Mouse (Mus musculus) cortical plate, adult 2 months (tissue): ENCODE measurements around the gene Filip1l.

Experiments used
- CTCF ChIP-seq: fragments of 200-500 bp; IDR thresholded peaks from 2 replicates; pipeline ENCODE4 v1.5.1; 2011; ENCODE audit warnings: mild to moderate bottlenecking, control low read depth, low read length; ENCODE audit not compliant: insufficient read depth; ENCODE audit errors: extremely low read depth
- POLR2A ChIP-seq: fragments of 200-500 bp; IDR thresholded peaks from 2 replicates; pipeline ENCODE4 v1.6.1; 2011; ENCODE audit warnings: mild to moderate bottlenecking, low read length, control low read depth; ENCODE audit not compliant: insufficient read depth; ENCODE audit errors: extremely low read depth

DNA sequence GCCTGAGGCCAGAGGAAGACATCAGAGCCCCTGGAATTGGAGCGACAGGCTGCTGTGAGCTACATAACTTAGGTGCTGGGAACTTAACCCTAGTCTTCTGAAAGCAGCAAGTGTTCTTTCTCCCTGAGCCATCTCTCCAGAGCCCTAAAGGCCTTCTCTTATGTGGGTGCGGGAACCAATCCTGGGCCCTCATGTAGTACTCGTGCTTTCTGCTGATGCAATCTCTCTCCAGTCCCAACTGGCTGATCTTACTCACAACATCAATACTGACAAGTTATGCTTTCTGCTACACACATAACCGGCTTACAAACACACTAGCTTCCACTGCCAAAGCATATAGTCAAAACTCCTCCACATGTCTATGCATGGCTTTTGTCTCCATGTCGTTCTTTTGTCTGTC lies 133.4 kb downstream of the Filip1l start:
- TF ChIP-seq POLR2A (no peak), CTCF (no peak)
